Mouse (Mus musculus) gastrocnemius, postnatal 36 days (tissue): ENCODE data around the gene Ripor3. TPM values are rescaled to one million over a fixed set of nuclear protein-coding genes. Genes with fewer than 3 reads are reported as not detected.

ENCODE experiments used
- DNase-seq, 2 experiments: peaks; one replicate each; pipeline ENCODE4 v3.0.0; 2022
- intact Hi-C: fragments of 180-260 bp; cut with DNase I; formaldehyde crosslinking; loops from one replicate; pipeline ENCODE4 v1.15.1; 2025
- total RNA-seq, 2 experiments: library from RNA; stranded (reverse); gene quantifications; 2 replicates each; pipeline ENCODE4 v1.2.3; 2021

Ripor3 gene
- total RNA-seq, 2 experiments from 2014 or later: 0.39 to 0.64 TPM

DNA sequence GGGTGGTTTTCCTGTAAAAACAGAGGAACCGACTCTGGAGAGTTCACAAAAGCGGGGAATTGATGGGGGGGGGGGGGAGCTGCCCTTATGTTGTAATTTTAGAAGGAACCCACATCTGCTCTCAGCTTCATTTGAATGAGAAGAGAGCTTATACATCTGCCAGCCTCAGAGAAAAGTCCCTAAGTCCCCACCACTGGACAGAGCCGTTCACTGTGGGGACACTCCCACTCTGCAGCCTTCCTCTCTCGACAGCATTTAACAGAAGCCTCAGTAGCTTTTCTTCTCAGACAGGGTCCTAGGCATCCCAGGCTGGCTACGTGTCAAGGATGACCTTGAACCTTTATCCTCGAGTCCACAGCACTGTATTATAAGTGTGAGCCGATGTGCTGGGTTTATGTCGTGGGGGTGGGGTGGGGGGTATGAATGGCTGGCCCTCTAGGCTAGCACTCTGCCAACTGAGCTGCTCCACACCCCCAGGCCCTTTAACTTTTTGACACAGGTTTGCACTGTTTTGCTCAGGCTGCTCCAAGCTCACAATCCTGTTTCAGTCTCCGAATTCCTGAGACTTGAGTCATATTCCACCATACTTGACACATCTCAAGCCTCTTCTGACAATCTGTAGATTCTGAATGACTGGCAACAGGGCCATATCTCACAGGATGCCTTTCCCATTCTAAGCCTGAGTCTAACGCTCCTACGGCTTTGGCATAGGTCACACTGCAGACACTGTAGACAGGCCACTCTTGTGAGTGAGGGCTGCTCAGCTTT, 70.6 kb downstream of the Ripor3 start:
- intact Hi-C loops: no loop called here

DNA sequence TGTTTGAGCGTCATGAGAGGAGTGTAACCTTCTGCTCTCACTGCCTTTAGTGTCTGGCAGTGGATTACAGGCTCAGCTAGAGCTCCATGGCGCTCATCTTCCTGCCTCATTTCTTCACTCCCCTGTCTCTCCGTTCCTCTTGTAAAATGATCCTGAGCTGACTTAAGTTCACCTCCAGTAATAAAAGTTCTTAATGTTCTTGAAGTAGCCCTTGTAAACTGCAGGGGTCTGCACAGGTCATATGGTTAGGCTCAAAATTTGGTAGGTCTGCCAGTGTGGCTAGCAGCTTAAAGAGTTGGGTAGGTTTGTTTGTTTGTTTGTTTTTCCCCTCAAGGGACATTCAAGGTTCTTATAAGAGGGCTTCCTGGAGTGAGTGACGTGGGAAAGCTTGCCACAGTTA, 71.2 kb downstream of the Ripor3 start:
- intact Hi-C loops: no loop called here
- no peak for DNase-seq

More for the DNA sequence above, 70.6 kb downstream of the Ripor3 start:
- no peak for DNase-seq

DNA sequence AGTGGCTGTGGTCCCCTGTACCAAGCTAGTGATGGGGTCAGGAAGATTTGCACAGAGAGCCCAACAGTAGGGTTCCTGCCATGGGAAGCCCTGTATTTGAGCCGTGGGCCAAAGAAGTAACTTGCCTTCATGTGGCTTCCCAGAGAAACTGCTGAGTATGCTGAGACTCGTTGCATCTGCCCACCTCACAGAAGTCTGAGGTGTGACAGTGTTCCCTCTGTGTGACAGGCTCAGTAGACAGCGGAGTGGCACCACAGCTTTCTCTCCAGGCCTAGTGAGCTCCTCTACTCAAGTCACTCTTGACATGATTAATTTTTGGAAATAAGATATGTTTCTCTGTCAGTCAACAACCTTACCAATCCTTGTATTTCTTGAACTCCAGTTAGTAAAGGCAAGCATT, 71.6 kb downstream of the Ripor3 start:
- intact Hi-C loops: no loop called here
- DNase-seq: no peak

DNA sequence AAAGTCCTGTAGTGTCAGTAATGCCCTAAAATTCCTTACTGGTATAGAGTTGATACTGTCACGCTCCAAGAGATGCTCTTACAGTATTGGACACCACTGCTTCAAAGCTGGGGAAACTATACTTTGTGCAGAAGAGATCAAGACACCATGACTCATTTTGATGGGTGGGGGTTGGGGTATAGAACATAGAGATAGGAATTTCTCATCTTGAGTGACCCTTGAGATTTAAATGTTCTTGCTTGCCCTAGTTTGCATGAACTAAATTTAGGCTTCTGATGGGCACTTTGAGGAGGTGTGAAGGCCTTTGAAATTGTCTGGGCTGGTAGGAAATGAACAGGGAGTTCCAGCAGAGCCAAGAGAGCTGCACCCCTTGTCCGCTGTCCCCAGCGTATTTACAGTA, 74.5 kb downstream of the Ripor3 start:
- intact Hi-C loops: no loop called here
- no peak for DNase-seq

DNA sequence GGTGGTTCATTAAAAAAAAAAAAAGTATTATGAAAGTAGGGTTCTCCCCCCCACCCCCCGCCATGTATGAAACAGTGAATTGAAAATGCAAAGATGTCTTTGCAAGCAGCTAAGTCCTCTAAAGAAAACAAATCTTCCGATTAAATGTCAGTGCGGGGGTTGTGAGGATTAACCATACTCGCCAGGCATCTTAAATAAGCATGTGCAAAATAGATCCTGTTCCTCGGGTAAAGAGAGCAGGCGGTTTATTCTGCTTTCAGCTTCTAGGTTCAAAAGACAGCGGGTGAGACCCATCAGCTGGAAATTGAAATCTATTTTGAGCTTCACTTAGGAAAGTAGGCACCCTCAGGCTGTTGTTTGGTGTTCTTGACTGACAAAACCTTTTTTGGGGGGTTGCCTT, 77.0 kb downstream of the Ripor3 start:
- intact Hi-C loops: no loop called here
- DNase-seq: no peak

DNA sequence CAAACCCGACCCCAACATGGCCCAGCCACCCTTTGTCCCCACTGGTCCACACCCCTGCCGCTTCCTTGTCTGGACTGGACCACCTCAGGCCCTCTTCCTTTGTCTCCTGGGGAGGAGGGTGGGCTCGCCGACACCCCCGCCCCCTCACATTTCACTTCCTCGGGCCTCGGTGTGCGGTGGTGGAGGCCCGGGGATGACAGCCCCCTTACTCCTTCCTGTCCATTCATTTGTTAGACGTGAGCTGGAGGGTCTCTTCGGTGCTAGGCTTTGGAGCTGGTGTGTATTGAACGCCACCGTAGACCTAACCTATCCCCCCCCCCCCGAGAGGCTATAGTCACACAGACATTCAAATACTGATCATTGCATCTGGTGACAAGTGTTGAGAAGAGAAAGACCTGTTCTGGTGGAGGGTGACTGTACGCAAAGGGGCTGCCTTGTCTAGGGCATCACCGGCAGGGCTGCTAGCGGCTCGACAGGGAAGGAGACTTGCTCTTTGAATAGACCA, 77.6 kb downstream of the Ripor3 start:
- intact Hi-C loops: no loop called here
- DNase-seq: no peak

DNA sequence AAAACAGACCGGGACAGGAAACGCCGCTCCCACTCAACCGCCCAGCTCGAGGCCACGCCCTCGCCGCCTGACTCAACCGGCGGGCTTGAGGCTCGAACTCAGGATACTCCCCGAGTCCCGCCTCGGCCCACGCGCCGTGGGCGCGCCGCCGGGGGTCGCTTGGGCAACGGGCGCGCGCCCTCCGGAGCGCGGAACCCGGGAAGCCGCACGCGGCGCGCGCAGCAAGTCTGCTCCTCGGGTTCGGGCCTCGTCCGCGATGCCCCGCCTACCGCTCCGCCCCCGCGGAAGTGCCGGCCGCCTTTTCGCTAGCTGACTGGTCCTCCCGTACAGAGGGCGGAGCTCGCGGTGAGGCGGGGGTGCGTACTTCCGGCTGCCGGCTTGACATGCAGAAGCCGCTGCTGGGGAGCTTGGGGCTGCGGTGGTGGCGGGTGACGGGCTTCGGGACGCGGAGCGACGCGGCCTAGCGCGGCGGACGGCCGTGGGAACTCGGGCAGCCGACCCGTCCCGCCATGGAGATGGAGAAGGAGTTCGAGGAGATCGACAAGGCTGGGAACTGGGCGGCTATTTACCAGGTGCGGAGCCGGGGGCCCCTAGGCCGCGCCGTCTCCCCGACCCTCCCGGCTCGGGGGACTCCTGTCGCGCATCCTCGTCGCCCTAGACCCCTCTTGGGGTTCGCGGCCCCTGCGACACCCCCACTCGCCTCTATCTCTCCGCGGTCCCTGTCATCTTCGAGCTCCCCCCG, 78.3 kb downstream of the Ripor3 start, which contains the start of gene Ptpn1:
TSS of gene Ptpn1 (plus strand) at position 73 of the 742 bp plus-strand sequence.
- intact Hi-C loops: no loop called here
- peak; percentile 96 to 97 for DNase-seq

DNA sequence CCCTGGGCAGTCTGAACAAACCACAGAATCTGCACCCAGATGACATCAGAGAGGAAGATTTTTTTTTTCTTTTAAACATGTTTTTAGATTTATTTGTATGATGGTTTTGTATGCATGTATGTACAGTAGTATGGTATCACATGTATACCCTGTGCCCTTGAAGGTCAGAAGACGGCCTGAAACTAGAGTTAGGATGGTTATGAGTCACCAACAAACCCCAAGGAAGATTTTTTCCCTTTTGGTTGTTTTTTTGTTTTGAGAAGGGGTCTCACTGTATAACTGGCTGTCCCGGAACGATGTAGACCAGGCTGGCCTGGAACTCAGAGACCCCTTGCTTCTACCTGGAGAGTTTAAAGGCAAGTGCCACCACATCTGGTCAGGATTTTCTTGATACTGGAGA, 79.4 kb downstream of the Ripor3 start:
- DNase-seq: no peak
- intact Hi-C loops: no loop called here

Other genes with a start within 250 kb of the Ripor3 start
- 10 to 100 TPM; 12.5 to 14.9 TPM for gene Ptpn1, start 78.6 kb downstream of the Ripor3 start, total RNA-seq
- gene Pard6b, start 70.4 kb upstream of the Ripor3 start, total RNA-seq: under 1 TPM; 0.69 to 0.91 TPM
- gene Adnp, start 196.5 kb upstream of the Ripor3 start, total RNA-seq: 10 to 100 TPM; 15.1 to 18.0 TPM
- 10 to 100 TPM in 1 of 2 experiments, 1 to 10 TPM in 1; 8.2 to 10.9 TPM for gene Gm20716, start 219.7 kb upstream of the Ripor3 start, total RNA-seq
- gene Dpm1, start 220.0 kb upstream of the Ripor3 start, total RNA-seq: 10 to 100 TPM; 59.0 to 77.3 TPM
- 1 to 10 TPM; 3.5 to 3.8 TPM for gene Mocs3, start 220.0 kb upstream of the Ripor3 start, total RNA-seq